Mouse (Mus musculus) lung, embryonic 14.5 days (tissue): ENCODE measurements around the gene Rabgap1. TPM values are rescaled to one million over a fixed set of nuclear protein-coding genes. Genes with fewer than 3 reads are reported as not detected.

ENCODE experiments used
- ATAC-seq: fragments of 200-750 bp; cut with Nextera tagmentation; 2 replicates; pipeline ENCODE4 v1.8.0; 2017; ENCODE audit warnings: mild to moderate bottlenecking, moderate TSS enrichment, moderate library complexity; ENCODE audit not compliant: insufficient read depth
- DNase-seq: peaks from one replicate; pipeline ENCODE4 v3.0.0-alpha.2; 2015
- H3K27ac ChIP-seq: fragments of 300-500 bp; sonication (generic); 2 replicates; pipeline ENCODE4 v1.5.1; 2014; ENCODE audit warnings: low read depth, mild to moderate bottlenecking, moderate library complexity
- H3K27me3 ChIP-seq: fragments of 300-500 bp; sonication (generic); 2 replicates; pipeline ENCODE4 v1.6.1; 2014; ENCODE audit warnings: low read length, control low read depth; ENCODE audit not compliant: insufficient read depth
- H3K36me3 ChIP-seq: fragments of 300-500 bp; sonication (generic); 2 replicates; pipeline ENCODE4 v1.6.1; 2014; ENCODE audit warnings: control low read depth; ENCODE audit not compliant: insufficient read depth
- H3K4me1 ChIP-seq: fragments of 300-500 bp; sonication (generic); 2 replicates; pipeline ENCODE4 v1.6.1; 2014; ENCODE audit warnings: antibody characterized with exemption, control low read depth; ENCODE audit not compliant: insufficient read depth
- H3K4me2 ChIP-seq: fragments of 300-500 bp; sonication (generic); 2 replicates; pipeline ENCODE4 v1.6.1; 2014; ENCODE audit warnings: mild to moderate bottlenecking
- H3K4me3 ChIP-seq: fragments of 300-500 bp; sonication (generic); 2 replicates; pipeline ENCODE4 v1.5.1; 2014; ENCODE audit warnings: low read depth, low read length
- H3K9ac ChIP-seq: fragments of 300-500 bp; sonication (generic); 2 replicates; pipeline ENCODE4 v1.6.1; 2014
- H3K9me3 ChIP-seq: fragments of 300-500 bp; sonication (generic); 2 replicates; pipeline ENCODE4 v1.6.1; 2016; ENCODE audit warnings: low read depth, low read length, control low read depth
- CTCF ChIP-seq: IDR thresholded peaks from 2 replicates; pipeline ENCODE4 v1.5.1; 2016; ENCODE audit warnings: antibody characterized with exemption, low read depth
- WGBS: fragments of 180-500 bp; shearing (Covaris S2); extraction: QIAGEN DNeasy Blood & Tissue Kit; methylation state at CpG from one replicate; pipeline ENCODE4 v1.1.7; 2014; 5-methylcytosine and 5-hydroxymethylcytosine counted together
- polyA plus RNA-seq: library from polyadenylated mRNA; unstranded; fragments of >200 nt; fragmentation: Nextera tagmentation; extraction: Ambion mirVana; gene quantifications from 2 replicates; pipeline ENCODE4 v1.2.1, GENCODE M21; 2014

Gene Rabgap1
- polyA plus RNA-seq: 50.6 and 52.8 TPM in 2 replicates

GRCm38 (mm10) chr2:37442611-37443591, at the start of gene Rabgap1, which contains the start of the genes Zbtb26 and Zbtb6:
Gene Rabgap1 (plus strand): TSS chr2:37443279.
Gene Zbtb26 (minus strand): TSS chr2:37443135.
Gene Zbtb6 (minus strand): TSS chr2:37443171.
- DNase-seq (peak; percentile 98), ATAC-seq (peak; percentile 99)
- Histone ChIP-seq H3K4me3 (peak within 1 kb of the TSS; percentile 71), H3K9me3 (no peaks in the 10 kb centered on the region), H3K27me3 (no peaks in the 10 kb centered on the region), H3K4me1 (peaks cover 7% of the 10 kb centered on the region; the same call in 1 of the 2 replicates), H3K4me2 (peak within 1 kb of the TSS; percentile 86), H3K27ac (peak within 1 kb of the TSS; percentile 88), H3K36me3 (no peaks in the 10 kb centered on the region), H3K9ac (peak within 1 kb of the TSS; percentile 92)
- WGBS: under 1% methylated on average over 51 of the region's 51 CpGs
- TF ChIP-seq CTCF: no peak

- no peak overlapping the region for H3K4me2 ChIP-seq
- no peak for ATAC-seq
- no peaks in the 10 kb centered on the region for H3K27me3 ChIP-seq
- peak; percentile 10 for DNase-seq
- H3K27ac ChIP-seq: no peak overlapping the region
- no peak overlapping the region for H3K9ac ChIP-seq
- no peaks in the 10 kb centered on the region for H3K9me3 ChIP-seq
- H3K36me3 ChIP-seq: peaks cover 51% of the 10 kb centered on the region
- no peak overlapping the region for H3K4me3 ChIP-seq
- 53% methylated on average over 1 of the region's 1 CpGs for whole genome bisulfite sequencing
- H3K4me1 ChIP-seq: no peaks in the 10 kb centered on the region
- TF ChIP-seq CTCF: 0 out of 2 replicates have a peak, but pooled peaks have one; percentile 12
Measured at GRCm38 (mm10) chr2:37395539-37395938, 47.5 kb upstream of the Rabgap1 start.

- Histone ChIP-seq H3K36me3 (no peaks in the 10 kb centered on the region), H3K9ac (peak overlapping the region; percentile 95), H3K4me2 (peak overlapping the region; percentile 69), H3K9me3 (no peaks in the 10 kb centered on the region), H3K27me3 (no peaks in the 10 kb centered on the region), H3K27ac (peak overlapping the region; percentile 96), H3K4me1 (no peaks in the 10 kb centered on the region), H3K4me3 (peak overlapping the region; percentile 98)
- ATAC-seq (no peak), DNase-seq (no peak)
- WGBS: 1% methylated on average over 3 of the region's 3 CpGs
- no peak for TF ChIP-seq CTCF
Measured at GRCm38 (mm10) chr2:37421903-37422302, 21.2 kb upstream of the Rabgap1 start.

GRCm38 (mm10) chr2:37422306-37423304, 20.5 kb upstream of the Rabgap1 start, which contains the start of gene Rc3h2:
Gene Rc3h2 (minus strand): TSS chr2:37422903.
- DNase-seq: peak; percentile 99
- H3K4me1 ChIP-seq: no peaks in the 10 kb centered on the region
- no peaks in the 10 kb centered on the region for H3K36me3 ChIP-seq
- H3K4me2 ChIP-seq: peak within 1 kb of the TSS; percentile 69
- H3K27ac ChIP-seq: peak within 1 kb of the TSS; percentile 96
- no peaks in the 10 kb centered on the region for H3K27me3 ChIP-seq
- TF ChIP-seq CTCF: no peak
- H3K9me3 ChIP-seq: no peaks in the 10 kb centered on the region
- peak; percentile 99 for ATAC-seq
- H3K9ac ChIP-seq: peak within 1 kb of the TSS; percentile 95
- H3K4me3 ChIP-seq: peak within 1 kb of the TSS; percentile 98
- WGBS: under 1% methylated on average over 74 of the region's 75 CpGs

- no peak for TF ChIP-seq CTCF
- WGBS: 61% methylated on average over 3 of the region's 3 CpGs
- DNase-seq (no peak), ATAC-seq (no peak)
- Histone ChIP-seq H3K36me3 (peaks cover 3% of the 10 kb centered on the region), H3K9ac (no peak overlapping the region), H3K4me2 (no peak overlapping the region), H3K27me3 (no peaks in the 10 kb centered on the region), H3K4me1 (no peaks in the 10 kb centered on the region), H3K9me3 (no peaks in the 10 kb centered on the region), H3K4me3 (no peak overlapping the region), H3K27ac (no peak overlapping the region)
Measured at GRCm38 (mm10) chr2:37423671-37424070, 19.4 kb upstream of the Rabgap1 start.

GRCm38 (mm10) chr2:37430593-37431464, 12.2 kb upstream of the Rabgap1 start:
- no peak for TF ChIP-seq CTCF
- H3K9ac ChIP-seq: peak overlapping the region; percentile 74
- H3K27ac ChIP-seq: peak overlapping the region; percentile 94
- ATAC-seq (peak; percentile 96), DNase-seq (peak; percentile 94)
- H3K4me2 ChIP-seq: peak overlapping the region; percentile 69
- H3K4me3 ChIP-seq: peak overlapping the region; percentile 71
- no peaks in the 10 kb centered on the region for H3K27me3 ChIP-seq
- peaks cover 5% of the 10 kb centered on the region; the same call in 1 of the 2 replicates for H3K4me1 ChIP-seq
- H3K9me3 ChIP-seq: no peaks in the 10 kb centered on the region
- peaks cover 19% of the 10 kb centered on the region for H3K36me3 ChIP-seq
- under 1% methylated on average over 38 of the region's 38 CpGs for WGBS
